Mouse (Mus musculus) erythroblast, embryonic 14.5 days (primary cell): ENCODE measurements around the gene Fbxo47.

Experiments used
- GATA1 ChIP-seq: IDR thresholded peaks from 2 replicates; pipeline ENCODE4 v1.6.1; 2012; ENCODE audit warnings: low read length, inconsistent platforms, mixed read lengths
- TAL1 ChIP-seq: IDR thresholded peaks from 3 replicates; pipeline ENCODE4 v1.6.1; 2012; ENCODE audit warnings: low read length, inconsistent platforms, mixed read lengths

DNA sequence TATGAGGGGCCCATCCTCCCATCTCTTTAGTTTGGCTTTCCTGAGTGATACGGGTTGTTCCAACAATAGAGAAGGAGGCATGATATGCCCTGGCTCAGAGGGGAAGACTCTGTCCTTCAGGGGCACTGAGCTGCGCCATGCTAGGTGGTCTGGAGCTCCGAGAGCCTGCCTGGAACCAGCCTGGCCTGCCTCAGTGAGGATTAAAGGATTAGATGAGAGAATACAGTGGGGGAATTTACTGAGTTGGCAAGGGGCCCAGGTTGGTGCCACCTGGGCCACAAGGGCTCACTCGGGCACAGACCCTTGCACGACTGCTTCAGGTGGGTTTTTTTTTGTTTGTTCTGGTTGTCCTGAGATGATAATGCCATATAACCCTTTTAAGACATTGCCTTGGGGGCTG is 67.8 kb downstream of the Fbxo47 start:
- no peak for TF ChIP-seq TAL1
- TF ChIP-seq GATA1 = no peak
